Mouse (Mus musculus): ENCODE data around the gene Hspb9.

GRCm38 (mm10) chr11:100713174-100713573, 476 bp upstream of the Hspb9 start:
- TF ChIP-seq CHD2 (IDR thresholded peaks at IDR 0.05; ENCODE audit: low read length) = no peak
- TF ChIP-seq POLR2A (IDR thresholded peaks at IDR 0.05; ENCODE audit: control insufficient read depth in 1 of 2, insufficient read depth in 1 of 2, low read depth in 1 of 2, low read length in 2 of 2, poor library complexity in 1 of 2) = no peak
- TF ChIP-seq EP300 (IDR thresholded peaks at IDR 0.05; ENCODE audit: low read depth in 1 of 2, low read length in 2 of 2) = no peak
- no peak for TF ChIP-seq CTCF (IDR thresholded peaks at IDR 0.05 in 2 of 3, conservative IDR thresholded peaks at IDR 0.05 in 1 of 3; ENCODE audit: control insufficient read depth in 1 of 3, insufficient read depth in 1 of 3, low read depth in 2 of 3, low read length in 3 of 3, poor library complexity in 1 of 3, severe bottlenecking in 1 of 3)
- no peak for TF ChIP-seq E2F4 (IDR thresholded peaks at IDR 0.05; ENCODE audit: borderline replicate concordance, low read depth, low read length)
